In genomic region chr17:63862399-63862798, GRCm38 (mm10) we compare ENCODE assay signal across 10 mouse cellular contexts. TPM values are rescaled to one million over a fixed set of nuclear protein-coding genes. Genes with fewer than 3 reads are reported as not detected.
DNase-seq lines count a peak whose midpoint lies in the region; ATAC-seq lines count a peak whose summit lies in the region.
"Had no signal": no experiment of that assay in that cellular context is flagged by ENCODE, and none has a peak within 500 bp of the region (broad histone marks: within the 10 kb centered on the region; RNA-seq: fewer than 3 reads in every experiment).

No protein-coding gene starts in this region.

- no peaks in the 10 kb centered on the region for H3K9me3 ChIP-seq in hindbrain, embryonic 14.5 days (ENCODE audit: control insufficient read depth, low read length)
- H3K9me3 ChIP-seq in hindbrain, embryonic 10.5 days = no peaks in the 10 kb centered on the region
- no peaks in the 10 kb centered on the region for H3K9me3 ChIP-seq in midbrain, embryonic 14.5 days (ENCODE audit: control insufficient read depth, low read length)
- H3K9me3 ChIP-seq in midbrain, embryonic 11.5 days (ENCODE audit: control insufficient read depth, low read length) = no peaks in the 10 kb centered on the region
- no peaks in the 10 kb centered on the region for H3K9me3 ChIP-seq in hindbrain, embryonic 16.5 days (ENCODE audit: control insufficient read depth, low read length)
- no peaks in the 10 kb centered on the region for H3K9me3 ChIP-seq in neural tube, embryonic 14.5 days (ENCODE audit: control insufficient read depth, low read length)

- H3K36me3 ChIP-seq in hindbrain, embryonic 14.5 days (replicated peaks; ENCODE audit: control insufficient read depth, insufficient read depth) = no peaks in the 10 kb centered on the region
- no peaks in the 10 kb centered on the region for H3K36me3 ChIP-seq in hindbrain, embryonic 10.5 days
- no peaks in the 10 kb centered on the region for H3K36me3 ChIP-seq in midbrain, embryonic 14.5 days (ENCODE audit: control insufficient read depth, insufficient read depth, low read length)
- no peaks in the 10 kb centered on the region for H3K36me3 ChIP-seq in midbrain, embryonic 11.5 days (ENCODE audit: control insufficient read depth, insufficient read depth, low read length)
- no peaks in the 10 kb centered on the region for H3K36me3 ChIP-seq in hindbrain, embryonic 16.5 days (ENCODE audit: control insufficient read depth, insufficient read depth, low read length)
- H3K36me3 ChIP-seq in neural tube, embryonic 14.5 days (ENCODE audit: control insufficient read depth, insufficient read depth, low read length) = no peaks in the 10 kb centered on the region

- peak overlapping the region; percentile 98; the same call in 1 of the 2 replicates for H3K4me3 ChIP-seq in hindbrain, embryonic 14.5 days (replicated peaks; ENCODE audit: low read length)
- H3K4me3 ChIP-seq in hindbrain, embryonic 10.5 days = no peak overlapping the region
- peak overlapping the region; percentile 92; the same call in 1 of the 2 replicates for H3K4me3 ChIP-seq in midbrain, embryonic 14.5 days (replicated peaks; ENCODE audit: low read depth, low read length)
- no peak overlapping the region for H3K4me3 ChIP-seq in midbrain, embryonic 11.5 days (ENCODE audit: low read depth, low read length)
- H3K4me3 ChIP-seq in hindbrain, embryonic 16.5 days (ENCODE audit: low read length) = no peak overlapping the region
- H3K4me3 ChIP-seq in neural tube, embryonic 14.5 days (ENCODE audit: low read depth, low read length) = no peak overlapping the region

- WGBS in hindbrain, embryonic 14.5 days = 68% methylated on average over 3 of the region's 3 CpGs
- 75% methylated on average over 3 of the region's 3 CpGs for WGBS in hindbrain, embryonic 10.5 days
- WGBS in midbrain, embryonic 14.5 days = 76% methylated on average over 3 of the region's 3 CpGs
- 74% methylated on average over 3 of the region's 3 CpGs for WGBS in midbrain, embryonic 11.5 days
- 80% methylated on average over 3 of the region's 3 CpGs for WGBS in hindbrain, embryonic 16.5 days
- WGBS in neural tube, embryonic 14.5 days = 62% methylated on average over 3 of the region's 3 CpGs

- H3K27me3 ChIP-seq in hindbrain, embryonic 14.5 days (ENCODE audit: control insufficient read depth, insufficient read depth, low read length) = no peaks in the 10 kb centered on the region
- peaks cover 6% of the 10 kb centered on the region; the same call in 1 of the 2 replicates for H3K27me3 ChIP-seq in hindbrain, embryonic 10.5 days (ENCODE audit: insufficient read depth, poor library complexity, severe bottlenecking)
- H3K27me3 ChIP-seq in midbrain, embryonic 14.5 days (ENCODE audit: control insufficient read depth, insufficient read depth, low read length) = no peaks in the 10 kb centered on the region
- no peaks in the 10 kb centered on the region for H3K27me3 ChIP-seq in midbrain, embryonic 11.5 days (ENCODE audit: control insufficient read depth, insufficient read depth, low read length)
- H3K27me3 ChIP-seq in hindbrain, embryonic 16.5 days (replicated peaks; ENCODE audit: control insufficient read depth, insufficient read depth, low read length) = no peaks in the 10 kb centered on the region
- no peaks in the 10 kb centered on the region for H3K27me3 ChIP-seq in neural tube, embryonic 14.5 days (ENCODE audit: control insufficient read depth, insufficient read depth, low read length)

- ATAC-seq in hindbrain, embryonic 14.5 days (ENCODE audit: low FRiP score) = no peak
- no peak for ATAC-seq in midbrain, embryonic 14.5 days (ENCODE audit: low FRiP score, low TSS enrichment)
- no peak for ATAC-seq in midbrain, embryonic 11.5 days (ENCODE audit: low FRiP score)
- no peak for ATAC-seq in hindbrain, embryonic 16.5 days
- no peak for ATAC-seq in neural tube, embryonic 14.5 days (ENCODE audit: low read depth)

- no peak overlapping the region for H3K9ac ChIP-seq in hindbrain, embryonic 14.5 days
- no peak overlapping the region for H3K9ac ChIP-seq in midbrain, embryonic 14.5 days (replicated peaks; ENCODE audit: low read length)
- no peak overlapping the region for H3K9ac ChIP-seq in midbrain, embryonic 11.5 days (ENCODE audit: low read length)
- H3K9ac ChIP-seq in hindbrain, embryonic 16.5 days (ENCODE audit: low read depth, low read length) = no peak overlapping the region
- H3K9ac ChIP-seq in neural tube, embryonic 14.5 days (replicated peaks; ENCODE audit: low read depth, low read length) = no peak overlapping the region

- no peak for DNase-seq in hindbrain, embryonic 14.5 days (ENCODE audit: low spot score)
- DNase-seq in hindbrain, embryonic 10.5 days (ENCODE audit: low spot score) = no peak
- DNase-seq in midbrain, embryonic 14.5 days = no peak
- no peak for DNase-seq in midbrain, embryonic 11.5 days (ENCODE audit: low spot score, missing footprints)
- no peak for DNase-seq in adrenal gland, adult 8-10 months
- DNase-seq: cerebellum, postnatal 10 days; left cerebral cortex, postnatal 4 days had no signal

- no peak overlapping the region for H3K27ac ChIP-seq in hindbrain, embryonic 14.5 days
- no peak overlapping the region for H3K27ac ChIP-seq in hindbrain, embryonic 10.5 days
- H3K27ac ChIP-seq in midbrain, embryonic 14.5 days (replicated peaks; ENCODE audit: low read depth, low read length) = no peak overlapping the region
- no peak overlapping the region for H3K27ac ChIP-seq in midbrain, embryonic 11.5 days (ENCODE audit: low read depth, low read length)
- H3K27ac ChIP-seq in hindbrain, embryonic 16.5 days (ENCODE audit: low read depth, low read length) = no peak overlapping the region
- H3K27ac ChIP-seq in neural tube, embryonic 14.5 days (ENCODE audit: low read depth, low read length) = no peak overlapping the region
- H3K27ac ChIP-seq: macrophage had no signal

- H3K4me1 ChIP-seq in hindbrain, embryonic 14.5 days (replicated peaks; ENCODE audit: control insufficient read depth, insufficient read depth, low read length) = 0 out of 2 replicates have a peak, but pooled peaks cover 5% of the 10 kb centered on the region
- peaks cover 16% of the 10 kb centered on the region for H3K4me1 ChIP-seq in hindbrain, embryonic 10.5 days (replicated peaks)
- peaks cover 5% of the 10 kb centered on the region for H3K4me1 ChIP-seq in midbrain, embryonic 14.5 days (ENCODE audit: control insufficient read depth, insufficient read depth, low read length)
- peaks cover 9% of the 10 kb centered on the region for H3K4me1 ChIP-seq in midbrain, embryonic 11.5 days (ENCODE audit: control insufficient read depth, insufficient read depth, low read length)
- no peaks in the 10 kb centered on the region; the same call in 1 of the 2 replicates for H3K4me1 ChIP-seq in hindbrain, embryonic 16.5 days (ENCODE audit: control insufficient read depth, insufficient read depth, low read depth, low read length)
- peaks cover 3% of the 10 kb centered on the region; the same call in 1 of the 2 replicates for H3K4me1 ChIP-seq in neural tube, embryonic 14.5 days (ENCODE audit: control insufficient read depth, insufficient read depth, low read length)

- H3K4me2 ChIP-seq in hindbrain, embryonic 14.5 days (replicated peaks) = peak overlapping the region; percentile 57
- H3K4me2 ChIP-seq in midbrain, embryonic 14.5 days (ENCODE audit: low read length) = peak overlapping the region; percentile 93
- H3K4me2 ChIP-seq in midbrain, embryonic 11.5 days = no peak overlapping the region; the same call in 1 of the 2 replicates
- H3K4me2 ChIP-seq in hindbrain, embryonic 16.5 days (ENCODE audit: low read length) = peak overlapping the region; percentile 88; the same call in 1 of the 2 replicates
- H3K4me2 ChIP-seq in neural tube, embryonic 14.5 days (ENCODE audit: low read depth, low read length) = peak overlapping the region; percentile 72

RNA-seq across cellular contexts. Expression of gene Fer, which starts 0.5 kb away (rescaled TPM):
- 35.8 and 36.8 TPM in 2 replicates for polyA plus RNA-seq in hindbrain, embryonic 14.5 days (2014; fragmentation: Nextera tagmentation; extraction: Ambion mirVana)
- 23.1 and 28.6 TPM in 2 replicates for polyA plus RNA-seq in hindbrain, embryonic 10.5 days (2016; fragmentation: Nextera tagmentation; extraction: Ambion mirVana)
- polyA plus RNA-seq in midbrain, embryonic 14.5 days (2014; fragmentation: Nextera tagmentation; extraction: Ambion mirVana) = 31.0 and 39.5 TPM in 2 replicates
- polyA plus RNA-seq in midbrain, embryonic 11.5 days (2014; fragmentation: Nextera tagmentation; extraction: Ambion mirVana) = 33.2 and 34.5 TPM in 2 replicates
- polyA plus RNA-seq in hindbrain, embryonic 16.5 days (2015; fragmentation: Nextera tagmentation; extraction: Ambion mirVana) = 33.4 and 35.9 TPM in 2 replicates
- polyA plus RNA-seq in neural tube, embryonic 14.5 days (2014; fragmentation: Nextera tagmentation; extraction: Ambion mirVana) = 41.1 and 41.4 TPM in 2 replicates
- 10 to 100 TPM; 19.0 to 25.4 (median 21.1) TPM for total RNA-seq in adrenal gland, adult 8-10 months (2022)

RNA-seq across cellular contexts. Expression of gene A930002H24Rik, which starts 1.2 kb away (rescaled TPM):
- 1.9 and 3.0 TPM in 2 replicates for polyA plus RNA-seq in hindbrain, embryonic 14.5 days (2014; fragmentation: Nextera tagmentation; extraction: Ambion mirVana)
- 1.5 and 2.5 TPM in 2 replicates for polyA plus RNA-seq in hindbrain, embryonic 10.5 days (2016; fragmentation: Nextera tagmentation; extraction: Ambion mirVana)
- polyA plus RNA-seq in midbrain, embryonic 14.5 days (2014; fragmentation: Nextera tagmentation; extraction: Ambion mirVana) = 2.3 and 3.1 TPM in 2 replicates
- polyA plus RNA-seq in midbrain, embryonic 11.5 days (2014; fragmentation: Nextera tagmentation; extraction: Ambion mirVana) = 3.1 TPM in 2 replicates
- 2.8 and 3.3 TPM in 2 replicates for polyA plus RNA-seq in hindbrain, embryonic 16.5 days (2015; fragmentation: Nextera tagmentation; extraction: Ambion mirVana)
- 3.0 and 4.2 TPM in 2 replicates for polyA plus RNA-seq in neural tube, embryonic 14.5 days (2014; fragmentation: Nextera tagmentation; extraction: Ambion mirVana)
- total RNA-seq in adrenal gland, adult 8-10 months (2022) = 1 to 10 TPM in 1 of 4 experiments, not detected in 3; 2.4 TPM
- polyA plus RNA-seq: macrophage had no signal

Comparison
In these comparisons a context has a peak if more than half of its experiments do, and no peak if none do; other contexts are left out.
1. H3K4me3 ChIP-seq: peak in hindbrain, embryonic 14.5 days (single experiment) and midbrain, embryonic 14.5 days (single experiment); none in hindbrain, embryonic 10.5 days (single experiment), midbrain, embryonic 11.5 days (single experiment), hindbrain, embryonic 16.5 days (single experiment) and neural tube, embryonic 14.5 days (single experiment).